Mouse (Mus musculus) brain, adult 2 months (tissue): ENCODE measurements around the gene Asb11.

Experiments used
- DNase-seq: peaks from one replicate; pipeline ENCODE4 v3.0.0; 2011; ENCODE audit warnings: low read depth, low spot score

Gene Asb11

GRCm38 (mm10) chrX:164445601-164446000 lies 8.8 kb downstream of the Asb11 start:
- DNase-seq: no peak

GRCm38 (mm10) chrX:164446106-164446551 lies 9.3 kb downstream of the Asb11 start:
- no peak for DNase-seq

GRCm38 (mm10) chrX:164446835-164447681 lies 10.3 kb downstream of the Asb11 start:
- DNase-seq: no peak

- no peak for DNase-seq
Observed at GRCm38 (mm10) chrX:164447682-164448071, 10.9 kb downstream of the Asb11 start.

- DNase-seq: peak; percentile 67
Observed at GRCm38 (mm10) chrX:164449201-164449600, 12.4 kb downstream of the Asb11 start.

- DNase-seq: no peak
Observed at GRCm38 (mm10) chrX:164459205-164459878, 22.5 kb downstream of the Asb11 start.

GRCm38 (mm10) chrX:164502258-164502657 lies 65.5 kb downstream of the Asb11 start:
- DNase-seq: no peak

GRCm38 (mm10) chrX:164505709-164506498 lies 69.1 kb downstream of the Asb11 start, which contains the start of gene Asb9:
Asb9 (plus strand) TSS chrX:164506327.
- DNase-seq: peak; percentile 16

GRCm38 (mm10) chrX:164507068-164507467 lies 70.3 kb downstream of the Asb11 start:
- DNase-seq: no peak

- DNase-seq: no peak
Observed at GRCm38 (mm10) chrX:164508728-164509127, 71.9 kb downstream of the Asb11 start.
